Mouse (Mus musculus) heart, embryonic 15.5 days (tissue): Measurements from ENCODE around the gene Rapsn. TPM values are rescaled to one million over a fixed set of nuclear protein-coding genes. Genes with fewer than 3 reads are reported as not detected.
A peak's percentile ranks its signal among the peaks of the same experiment; 100 is the strongest.

ENCODE experiments used
- ATAC-seq: fragments of 200-750 bp; cut with Nextera tagmentation; replicated peaks from 2 replicates; pipeline ENCODE4 v1.8.0; 2017; ENCODE audit warnings: low read depth, moderate TSS enrichment; ENCODE audit not compliant: insufficient number of reproducible peaks, insufficient read depth, low FRiP score
- H3K27ac ChIP-seq: fragments of 300-500 bp; sonication (generic); 2 replicates; pipeline ENCODE4 v1.5.1; 2015; ENCODE audit warnings: mild to moderate bottlenecking, inconsistent platforms
- H3K27me3 ChIP-seq: fragments of 300-500 bp; sonication (generic); 2 replicates; pipeline ENCODE4 v1.6.1; 2015; ENCODE audit warnings: inconsistent platforms
- H3K36me3 ChIP-seq: fragments of 300-500 bp; sonication (generic); 2 replicates; pipeline ENCODE4 v1.6.1; 2015; ENCODE audit warnings: mild to moderate bottlenecking, inconsistent platforms
- H3K4me1 ChIP-seq: fragments of 300-500 bp; sonication (generic); replicated peaks from 2 replicates; pipeline ENCODE4 v1.6.1; 2015; ENCODE audit warnings: inconsistent platforms
- H3K4me2 ChIP-seq: fragments of 300-500 bp; sonication (generic); 2 replicates; pipeline ENCODE4 v1.6.1; 2015; ENCODE audit warnings: inconsistent platforms, mild to moderate bottlenecking, moderate library complexity
- H3K4me3 ChIP-seq: fragments of 300-500 bp; sonication (generic); 2 replicates; pipeline ENCODE4 v1.5.1; 2015; ENCODE audit warnings: mild to moderate bottlenecking, inconsistent platforms
- H3K9ac ChIP-seq: fragments of 300-500 bp; sonication (generic); 2 replicates; pipeline ENCODE4 v1.6.1; 2015; ENCODE audit warnings: mild to moderate bottlenecking, inconsistent platforms
- H3K9me3 ChIP-seq: fragments of 300-500 bp; sonication (generic); replicated peaks from 2 replicates; pipeline ENCODE4 v1.6.1; 2016; ENCODE audit warnings: inconsistent platforms
- WGBS: fragments of 180-500 bp; shearing (Covaris S2); methylation state at CpG from one replicate; pipeline ENCODE4 v1.1.7; 2015; ENCODE audit warnings: mixed read lengths; 5-methylcytosine and 5-hydroxymethylcytosine counted together
- polyA plus RNA-seq: library from polyadenylated mRNA; unstranded; fragments of >200 nt; fragmentation: Nextera tagmentation; extraction: Ambion mirVana; gene quantifications from 2 replicates; pipeline ENCODE4 v1.2.1, GENCODE M21; 2015

Rapsn gene
- polyA plus RNA-seq, 1 experiment from 2014 or later: 33.7 TPM

- Histone ChIP-seq H3K27me3 (no peaks in the 10 kb centered on the region), H3K9ac (peak within 1 kb of the TSS; percentile 87), H3K9me3 (no peaks in the 10 kb centered on the region), H3K36me3 (peaks cover 41% of the 10 kb centered on the region), H3K4me1 (peaks cover 13% of the 10 kb centered on the region), H3K4me3 (peak within 1 kb of the TSS; percentile 64), H3K4me2 (peak within 1 kb of the TSS; percentile 77), H3K27ac (peak within 1 kb of the TSS; percentile 87)
- whole genome bisulfite sequencing: under 1% methylated on average over 40 of the region's 40 CpGs
- ATAC-seq: peak; percentile 96
Observed at GRCm38 (mm10) chr2:91053934-91054382, 18.5 kb downstream of the Rapsn start, which contains the start of gene Psmc3. Psmc3 (plus strand) TSS chr2:91054009.

DNA sequence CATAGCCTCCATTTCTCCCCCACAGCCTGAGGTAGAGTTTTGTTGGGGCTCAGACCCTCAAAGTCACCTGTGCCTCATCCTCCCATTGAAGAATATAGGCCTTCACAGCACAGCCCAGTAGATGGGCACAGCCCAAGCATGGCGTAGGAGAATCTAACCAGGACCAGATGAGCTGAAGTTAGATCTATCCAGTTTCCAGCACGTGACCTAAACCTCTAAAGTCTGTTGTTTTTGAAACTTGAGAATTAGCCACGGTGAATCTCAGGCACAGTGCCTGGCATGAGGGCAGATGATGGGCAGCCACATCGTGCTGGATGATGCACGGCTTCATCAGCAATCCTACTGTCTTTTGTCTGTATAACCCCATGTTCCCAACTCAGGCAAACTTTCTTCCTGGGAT lies 23.0 kb downstream of the Rapsn start:
- no peak overlapping the region for H3K4me3 ChIP-seq
- no peaks in the 10 kb centered on the region for H3K27me3 ChIP-seq
- H3K4me1 ChIP-seq: peaks cover 40% of the 10 kb centered on the region
- no peak overlapping the region for H3K9ac ChIP-seq
- no peak overlapping the region for H3K4me2 ChIP-seq
- no peak overlapping the region for H3K27ac ChIP-seq
- H3K36me3 ChIP-seq: peaks cover 65% of the 10 kb centered on the region
- WGBS: 90% methylated on average over 5 of the region's 5 CpGs
- no peak for ATAC-seq
- no peaks in the 10 kb centered on the region for H3K9me3 ChIP-seq

- Histone ChIP-seq H3K36me3 (peaks cover 74% of the 10 kb centered on the region), H3K9ac (no peak overlapping the region), H3K9me3 (no peaks in the 10 kb centered on the region), H3K4me2 (no peak overlapping the region), H3K27ac (no peak overlapping the region), H3K4me1 (peaks cover 40% of the 10 kb centered on the region), H3K4me3 (no peak overlapping the region), H3K27me3 (no peaks in the 10 kb centered on the region)
- no peak for ATAC-seq
- 94% methylated on average over 2 of the region's 2 CpGs for whole genome bisulfite sequencing
Observed at GRCm38 (mm10) chr2:91059376-91059775, 24.0 kb downstream of the Rapsn start.

DNA sequence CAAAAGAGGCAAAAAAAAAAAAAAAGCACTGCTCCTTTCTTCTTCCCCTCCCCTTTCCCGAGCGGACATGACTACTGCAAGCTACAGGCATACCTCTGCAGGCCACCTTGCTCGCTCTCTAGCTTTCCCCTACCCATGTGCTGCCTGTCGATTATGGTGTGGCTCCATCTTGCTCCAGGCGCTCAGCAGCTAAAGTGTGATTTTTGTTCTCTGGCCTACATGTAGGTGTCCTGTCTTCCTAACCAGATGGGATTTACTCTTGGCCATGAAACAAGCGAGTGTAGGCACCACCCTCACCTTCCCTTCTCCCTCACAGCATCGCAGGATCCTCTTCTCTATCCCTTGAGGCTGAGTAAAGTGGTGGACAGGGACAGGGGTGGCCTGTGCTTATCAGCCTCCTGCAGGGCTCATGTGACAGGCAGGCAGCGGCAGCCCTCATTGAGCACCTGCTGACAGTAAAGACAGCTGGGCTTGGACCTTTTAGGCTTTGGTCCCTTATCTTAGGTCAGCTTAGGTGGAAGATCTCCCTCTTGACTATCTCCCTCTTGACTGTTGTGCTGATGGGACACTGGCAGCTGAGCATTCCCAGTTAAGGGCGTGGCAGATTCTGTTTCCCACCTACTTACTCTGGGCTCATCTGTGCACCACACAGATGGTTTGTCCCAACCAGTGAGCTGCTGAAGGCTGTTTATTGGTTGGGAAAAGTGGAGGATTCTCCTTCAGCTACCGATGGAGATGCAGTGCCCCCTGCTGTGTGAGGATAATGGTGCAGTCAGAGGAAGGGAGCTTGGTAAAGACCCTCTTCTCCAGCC lies 25.3 kb downstream of the Rapsn start:
- Histone ChIP-seq H3K9ac (no peak overlapping the region), H3K9me3 (no peaks in the 10 kb centered on the region), H3K36me3 (peaks cover 74% of the 10 kb centered on the region), H3K4me1 (peaks cover 31% of the 10 kb centered on the region), H3K27ac (peak overlapping the region; percentile 89), H3K27me3 (no peaks in the 10 kb centered on the region), H3K4me3 (no peak overlapping the region), H3K4me2 (no peak overlapping the region)
- ATAC-seq: peak; percentile 16; the same call in 1 of the 2 replicates
- WGBS: 51% methylated on average over 10 of the region's 10 CpGs

DNA sequence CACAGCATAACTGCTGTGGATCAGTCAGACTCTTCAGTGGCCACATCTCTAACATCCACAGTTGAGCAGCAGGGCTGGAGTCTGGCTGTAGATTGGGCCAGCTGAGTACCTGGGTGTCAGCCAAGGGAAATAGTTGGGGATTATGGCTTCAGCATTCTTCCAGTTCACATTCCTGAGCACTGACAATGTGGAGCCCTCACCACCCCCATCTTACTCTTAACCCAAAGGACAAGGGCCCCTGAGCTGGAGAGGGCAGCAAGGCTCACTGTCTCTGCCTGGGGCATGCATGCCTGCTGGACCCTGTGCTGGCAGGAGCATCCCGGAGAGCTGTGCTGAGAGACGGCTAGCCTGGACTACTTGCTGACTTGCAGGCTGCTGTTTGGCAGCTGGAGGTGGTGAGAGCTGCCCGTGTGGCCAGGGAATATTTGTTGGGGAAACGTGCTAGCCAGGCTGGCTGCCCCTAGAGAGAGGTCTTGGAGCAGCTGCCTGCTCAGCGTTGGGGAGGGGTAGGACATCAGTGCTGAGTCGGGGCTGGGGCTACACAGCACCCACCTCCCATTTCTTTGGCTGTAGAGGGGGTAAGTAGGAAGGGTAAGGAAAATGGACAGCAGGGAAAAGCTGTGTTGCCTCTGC lies 26.5 kb downstream of the Rapsn start:
- WGBS: 37% methylated on average over 6 of the region's 6 CpGs
- peak; percentile 51 for ATAC-seq
- peaks cover 64% of the 10 kb centered on the region for H3K36me3 ChIP-seq
- no peaks in the 10 kb centered on the region for H3K27me3 ChIP-seq
- H3K9me3 ChIP-seq: no peaks in the 10 kb centered on the region
- H3K4me1 ChIP-seq: peaks cover 39% of the 10 kb centered on the region
- 0 out of 2 replicates have a peak overlapping the region, but pooled peaks have one; percentile 12 for H3K9ac ChIP-seq
- 0 out of 2 replicates have a peak overlapping the region, but pooled peaks have one; percentile 18 for H3K4me2 ChIP-seq
- peak overlapping the region; percentile 89 for H3K27ac ChIP-seq
- H3K4me3 ChIP-seq: no peak overlapping the region

- H3K36me3 ChIP-seq: peaks cover 59% of the 10 kb centered on the region
- H3K4me2 ChIP-seq: no peak overlapping the region
- no peak overlapping the region for H3K4me3 ChIP-seq
- peak overlapping the region; percentile 89 for H3K27ac ChIP-seq
- WGBS: 88% methylated on average over 16 of the region's 16 CpGs
- peak overlapping the region; percentile 12; the same call in 1 of the 2 replicates for H3K9ac ChIP-seq
- no peaks in the 10 kb centered on the region for H3K9me3 ChIP-seq
- H3K27me3 ChIP-seq: no peaks in the 10 kb centered on the region
- H3K4me1 ChIP-seq: peaks cover 43% of the 10 kb centered on the region
- no peak for ATAC-seq
Observed at GRCm38 (mm10) chr2:91062779-91063606, 27.6 kb downstream of the Rapsn start.

DNA sequence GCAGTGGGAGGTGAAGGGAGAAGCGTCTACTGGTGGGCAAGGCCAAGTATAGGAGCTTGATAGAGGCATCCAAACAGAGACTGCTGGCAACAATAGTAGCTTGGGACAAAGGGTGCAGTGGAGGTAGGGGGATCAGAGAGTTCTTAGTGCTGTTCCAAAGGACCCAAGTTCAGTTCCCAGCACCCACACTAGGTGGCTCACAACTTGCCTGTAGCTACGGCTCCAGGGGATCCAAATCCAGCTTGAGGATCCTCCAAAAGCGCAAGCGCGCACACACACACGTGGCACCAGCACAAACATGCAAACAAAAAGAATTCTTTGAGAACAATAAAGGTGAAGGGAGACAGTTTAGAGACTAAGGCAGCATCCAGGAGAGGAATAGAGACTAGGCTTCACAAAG lies 28.8 kb downstream of the Rapsn start:
- no peak overlapping the region for H3K4me3 ChIP-seq
- H3K9me3 ChIP-seq: no peaks in the 10 kb centered on the region
- peaks cover 55% of the 10 kb centered on the region for H3K4me1 ChIP-seq
- no peak overlapping the region for H3K4me2 ChIP-seq
- no peak overlapping the region for H3K27ac ChIP-seq
- ATAC-seq: no peak
- peaks cover 49% of the 10 kb centered on the region for H3K36me3 ChIP-seq
- 89% methylated on average over 6 of the region's 6 CpGs for WGBS
- H3K9ac ChIP-seq: no peak overlapping the region
- H3K27me3 ChIP-seq: no peaks in the 10 kb centered on the region

- Histone ChIP-seq H3K9ac (no peak overlapping the region), H3K27ac (0 out of 2 replicates have a peak overlapping the region, but pooled peaks have one; percentile 38), H3K27me3 (no peaks in the 10 kb centered on the region), H3K4me1 (peaks cover 56% of the 10 kb centered on the region), H3K4me2 (no peak overlapping the region), H3K36me3 (peaks cover 40% of the 10 kb centered on the region), H3K9me3 (no peaks in the 10 kb centered on the region), H3K4me3 (no peak overlapping the region)
- ATAC-seq: no peak
- 57% methylated on average over 3 of the region's 3 CpGs for WGBS
Observed at GRCm38 (mm10) chr2:91065544-91065943, 30.1 kb downstream of the Rapsn start.

GRCm38 (mm10) chr2:91066455-91066854 lies 31.0 kb downstream of the Rapsn start:
- H3K4me3 ChIP-seq: no peak overlapping the region
- no peaks in the 10 kb centered on the region for H3K9me3 ChIP-seq
- 53% methylated on average over 3 of the region's 3 CpGs for WGBS
- H3K36me3 ChIP-seq: peaks cover 40% of the 10 kb centered on the region
- peaks cover 54% of the 10 kb centered on the region for H3K4me1 ChIP-seq
- no peak overlapping the region for H3K4me2 ChIP-seq
- peak overlapping the region; percentile 38 for H3K27ac ChIP-seq
- no peaks in the 10 kb centered on the region for H3K27me3 ChIP-seq
- no peak; the same call in 1 of the 2 replicates for ATAC-seq
- no peak overlapping the region for H3K9ac ChIP-seq

- no peaks in the 10 kb centered on the region for H3K9me3 ChIP-seq
- ATAC-seq: no peak
- H3K4me1 ChIP-seq: peaks cover 38% of the 10 kb centered on the region
- peak overlapping the region; percentile 87 for H3K4me2 ChIP-seq
- peaks cover 26% of the 10 kb centered on the region for H3K36me3 ChIP-seq
- H3K27ac ChIP-seq: peak overlapping the region; percentile 93
- H3K4me3 ChIP-seq: peak overlapping the region; percentile 82
- 56% methylated on average over 13 of the region's 13 CpGs for WGBS
- H3K9ac ChIP-seq: peak overlapping the region; percentile 82
- H3K27me3 ChIP-seq: no peaks in the 10 kb centered on the region
Observed at GRCm38 (mm10) chr2:91068162-91068871, 32.9 kb downstream of the Rapsn start.
